Mouse (Mus musculus): ENCODE measurements around the gene Prpf8.

Prpf8 gene

DNA sequence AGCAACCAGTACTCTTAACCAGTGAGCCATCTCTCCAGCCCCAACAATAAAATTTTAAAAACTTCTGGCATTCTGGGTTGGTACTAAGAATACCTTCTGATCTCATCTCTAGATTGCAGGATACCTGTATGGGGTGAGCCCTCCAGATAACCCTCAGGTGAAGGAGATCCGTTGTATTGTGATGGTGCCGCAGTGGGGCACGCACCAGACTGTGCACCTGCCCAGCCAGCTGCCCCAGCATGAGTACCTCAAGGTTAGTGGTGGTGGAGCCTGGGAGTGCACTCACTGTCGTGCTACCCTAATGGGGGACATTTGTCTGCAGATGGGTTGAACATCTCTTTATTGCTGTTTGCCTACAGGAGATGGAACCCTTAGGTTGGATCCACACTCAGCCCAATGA lies 21.5 kb downstream of the Prpf8 start:
- no peak for DNase-seq (ENCODE audit: low spot score)

DNA sequence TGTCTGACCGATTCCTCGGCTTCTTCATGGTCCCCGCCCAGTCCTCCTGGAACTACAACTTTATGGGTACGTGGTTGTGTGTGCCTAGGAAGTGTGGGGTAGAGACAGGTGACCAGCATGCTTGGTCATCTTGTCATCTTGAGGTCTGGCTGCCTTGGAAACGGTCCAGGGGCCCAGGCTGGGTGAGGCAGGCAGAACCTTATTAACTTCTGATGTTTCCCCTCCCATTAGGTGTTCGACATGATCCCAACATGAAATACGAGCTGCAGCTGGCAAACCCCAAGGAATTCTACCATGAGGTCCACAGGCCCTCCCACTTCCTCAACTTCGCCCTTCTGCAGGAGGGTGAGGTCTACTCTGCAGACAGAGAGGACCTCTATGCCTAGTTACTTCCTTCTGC lies 22.3 kb downstream of the Prpf8 start:
- no peak for DNase-seq (ENCODE audit: low spot score)

DNA sequence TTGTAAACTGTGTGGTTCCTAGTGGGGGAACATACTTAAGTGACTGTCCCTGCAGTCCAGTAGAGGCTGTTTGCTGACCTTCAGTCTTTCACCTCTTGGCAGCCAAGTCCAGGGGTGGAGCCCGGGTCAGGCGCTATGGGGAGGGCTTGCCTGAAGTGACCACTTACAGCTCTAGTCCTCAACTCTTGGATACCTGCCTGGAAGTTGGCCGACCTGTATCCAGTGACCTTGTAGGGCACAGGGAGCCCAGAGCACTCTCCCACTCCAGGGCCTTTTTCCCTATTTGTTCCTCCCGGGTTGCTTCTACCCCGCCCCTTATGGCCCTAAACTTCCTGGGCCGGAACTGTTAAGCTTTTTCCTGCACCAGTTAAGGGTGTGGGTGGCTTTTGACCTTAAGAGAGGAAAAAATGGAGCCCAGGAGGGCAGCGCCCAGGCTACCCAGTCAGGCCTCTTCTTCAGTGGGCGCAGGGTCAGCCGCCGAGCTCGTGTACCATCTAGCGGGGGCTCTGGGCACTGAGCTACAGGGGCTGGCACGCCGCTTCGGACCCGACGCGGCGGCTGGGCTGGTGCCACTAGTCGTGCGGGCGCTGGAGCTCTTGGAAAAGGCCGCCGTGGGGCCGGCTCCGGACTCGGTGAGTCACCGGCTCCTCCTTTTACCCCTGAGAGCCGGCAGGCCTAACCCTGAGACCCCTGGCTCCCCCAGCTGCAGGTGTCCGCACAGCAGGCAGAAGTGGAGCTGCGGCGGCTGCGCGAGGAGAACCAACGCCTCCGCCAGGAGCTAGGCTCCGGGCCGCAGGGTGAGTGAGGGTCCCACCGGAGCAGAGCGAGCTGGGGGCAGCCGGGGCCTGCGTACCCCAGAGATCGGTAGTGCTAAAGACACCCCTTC lies 23.4 kb downstream of the Prpf8 start, which contains the start of gene Rilp:
TSS of gene Rilp (plus strand) at position 354 of the 886 bp plus-strand sequence.
- DNase-seq (ENCODE audit: low spot score) = peak; percentile 87

DNA sequence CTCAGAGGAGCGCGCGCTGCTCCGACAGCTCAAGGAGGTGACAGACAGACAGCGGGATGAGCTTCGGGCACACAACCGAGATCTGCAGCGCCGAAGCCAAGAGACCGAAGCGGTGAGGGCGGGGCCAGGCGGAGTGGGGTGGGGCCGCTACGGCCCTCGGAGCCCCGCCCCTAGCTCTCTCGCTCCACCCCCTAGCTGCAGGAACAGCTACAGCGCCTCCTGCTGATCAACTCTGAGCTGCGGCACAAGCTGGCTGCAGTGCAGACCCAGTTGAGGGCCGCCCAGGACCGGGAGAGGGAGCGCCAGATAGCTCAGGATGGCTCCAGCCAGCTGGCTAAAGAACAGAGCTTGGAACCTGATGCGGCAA lies 24.0 kb downstream of the Prpf8 start:
- peak; percentile 91 for DNase-seq (ENCODE audit: low spot score)

DNA sequence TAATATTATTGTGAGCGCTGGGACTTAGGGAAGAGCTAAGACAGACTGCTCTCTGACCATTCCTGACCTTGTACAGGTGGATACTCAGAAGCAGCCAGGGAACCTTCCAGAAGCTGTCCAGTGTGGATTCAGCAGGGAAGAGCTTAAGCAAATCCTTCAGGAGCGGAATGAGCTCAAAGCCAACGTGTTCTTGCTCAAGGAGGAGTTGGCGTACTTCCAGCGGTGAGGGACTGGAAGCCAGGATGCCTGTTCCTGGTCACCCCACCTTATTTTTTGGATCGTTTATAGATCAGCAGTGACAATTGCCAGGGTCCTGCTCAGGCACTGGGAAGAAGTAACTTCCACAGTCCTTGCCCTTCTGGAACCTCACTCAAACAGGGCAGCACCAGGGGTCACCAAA lies 24.6 kb downstream of the Prpf8 start:
- no peak for DNase-seq (ENCODE audit: low spot score)

DNA sequence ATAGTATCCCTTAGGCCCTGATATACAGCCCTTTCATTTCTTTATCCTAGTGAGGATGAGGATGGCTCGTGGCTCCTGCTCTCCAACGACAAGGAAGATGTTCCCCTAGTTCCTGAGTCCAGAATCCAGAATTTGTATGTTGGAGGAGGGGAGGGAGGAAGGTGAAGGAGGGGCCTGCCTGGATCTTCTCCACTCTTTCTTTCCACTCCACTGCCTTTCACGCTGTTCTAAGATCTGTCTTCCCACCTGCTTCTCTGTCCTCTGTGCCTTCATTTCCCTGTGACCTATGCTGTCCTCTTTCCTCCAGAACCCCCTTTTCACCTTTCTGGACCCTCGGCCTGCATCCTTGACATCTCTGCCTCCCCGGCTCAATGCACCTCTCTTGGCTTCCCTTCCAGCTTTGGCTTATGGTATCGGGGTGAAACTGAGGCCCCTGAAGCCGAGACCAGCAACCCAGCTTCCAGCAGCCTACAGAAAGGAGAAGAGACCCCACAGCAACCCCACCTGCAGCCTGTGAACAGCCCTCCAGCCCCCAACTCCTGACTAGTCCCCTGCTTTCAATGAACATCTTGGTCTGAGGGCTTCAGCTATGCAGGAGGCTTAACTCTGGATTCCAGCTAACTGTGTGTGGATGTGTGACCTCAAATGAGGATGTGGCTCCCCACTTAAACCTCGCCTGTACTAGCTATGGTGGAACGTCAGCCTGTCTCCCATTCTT lies 25.8 kb downstream of the Prpf8 start:
- no peak for DNase-seq (ENCODE audit: low spot score)

DNA sequence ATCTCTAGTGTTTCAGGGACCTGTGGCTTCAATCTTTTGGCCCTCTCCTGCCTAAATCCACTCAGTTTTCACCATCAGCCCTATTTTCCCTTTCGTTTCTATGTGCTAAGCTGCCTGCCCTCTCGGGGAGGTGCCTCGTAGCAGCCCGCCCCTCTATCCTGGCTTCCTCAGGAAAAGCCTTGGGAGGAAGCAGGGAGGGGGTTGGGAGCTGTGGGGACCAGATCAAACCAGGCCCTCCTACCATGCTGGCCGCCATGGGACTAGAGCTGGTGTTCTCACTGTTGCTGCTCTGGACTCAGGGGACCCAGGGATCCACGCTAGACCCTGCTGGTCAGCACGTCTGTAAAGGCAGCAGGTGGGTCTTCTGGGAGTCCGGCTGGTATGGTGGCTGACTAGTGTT lies 26.7 kb downstream of the Prpf8 start, which contains the start of gene Scarf1:
TSS of gene Scarf1 (plus strand) at position 205 of the 400 bp plus-strand sequence.
- DNase-seq (ENCODE audit: low spot score) = no peak

DNA sequence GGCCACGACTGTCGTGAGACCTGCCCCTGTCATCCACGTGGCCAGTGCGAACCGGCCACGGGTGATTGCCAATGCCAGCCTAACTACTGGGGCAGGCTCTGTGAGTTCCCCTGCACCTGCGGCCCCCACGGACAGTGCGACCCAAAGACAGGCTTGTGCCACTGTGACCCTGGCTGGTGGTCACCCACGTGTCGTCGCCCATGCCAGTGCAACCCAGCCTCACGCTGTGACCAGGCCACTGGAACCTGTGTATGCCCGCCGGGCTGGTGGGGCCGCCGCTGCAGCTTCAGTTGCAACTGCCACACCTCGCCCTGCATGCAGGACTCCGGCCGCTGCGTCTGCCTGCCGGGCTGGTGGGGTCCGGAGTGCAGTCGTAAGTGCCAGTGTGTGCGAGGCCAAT lies 28.6 kb downstream of the Prpf8 start:
- no peak for DNase-seq (ENCODE audit: low spot score)

DNA sequence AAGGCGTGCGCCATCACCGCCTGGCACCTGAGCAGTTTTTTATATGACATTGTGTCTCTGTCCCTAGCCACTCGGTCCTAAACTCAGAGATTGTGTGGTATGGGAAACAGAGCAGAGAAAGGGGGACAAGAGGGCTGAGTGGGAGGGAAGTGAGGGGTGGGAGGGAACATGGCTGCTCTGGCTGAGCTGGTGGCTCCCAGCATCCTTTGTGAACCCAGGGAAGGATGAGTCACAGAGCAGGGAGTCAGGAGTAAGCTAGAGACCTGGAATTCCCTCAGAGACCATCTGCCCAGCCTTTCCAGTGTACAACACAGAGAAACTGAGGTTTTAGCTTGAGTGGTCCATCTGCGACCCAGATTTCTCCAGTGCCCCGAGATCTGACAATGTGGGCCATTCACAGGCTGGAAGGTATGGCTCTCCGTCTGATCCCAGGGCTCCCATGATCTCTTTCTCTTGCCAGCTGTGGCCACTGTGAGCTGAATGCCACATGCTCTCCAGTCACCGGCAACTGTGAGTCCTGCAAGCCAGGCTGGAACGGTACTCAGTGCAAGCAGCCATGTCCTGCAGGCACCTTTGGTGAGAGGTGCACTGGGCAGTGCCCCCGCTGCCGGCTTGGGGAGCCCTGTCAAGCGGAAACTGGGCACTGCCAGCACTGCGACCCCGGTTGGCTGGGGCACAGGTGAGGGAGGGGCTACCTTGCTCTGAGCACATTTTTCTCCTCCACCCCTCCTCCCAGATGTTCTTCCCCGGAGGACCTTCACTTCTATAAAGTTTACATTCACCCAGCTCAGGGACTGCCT lies 33.4 kb downstream of the Prpf8 start:
- no peak for DNase-seq (ENCODE audit: low spot score)

DNA sequence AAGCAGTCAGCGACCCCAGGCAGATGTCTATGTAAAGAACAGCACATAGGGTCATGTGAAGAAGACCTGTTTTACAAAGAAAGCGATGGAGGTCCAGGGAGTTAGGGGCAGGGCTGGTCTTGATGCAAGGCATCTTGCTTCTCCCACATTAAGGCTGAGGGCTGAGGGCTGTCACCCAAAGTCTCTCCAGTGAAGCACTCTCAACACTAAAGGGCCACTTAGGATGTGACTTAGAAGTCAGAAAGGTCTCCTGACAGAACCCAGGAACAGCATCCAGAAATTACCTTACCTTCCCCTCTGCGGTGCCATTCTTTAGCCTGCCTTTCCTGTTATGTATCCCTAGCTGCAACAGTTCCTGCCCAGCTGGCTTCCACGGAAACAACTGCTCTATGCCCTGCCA lies 35.0 kb downstream of the Prpf8 start:
- no peak for DNase-seq (ENCODE audit: low spot score)

DNA sequence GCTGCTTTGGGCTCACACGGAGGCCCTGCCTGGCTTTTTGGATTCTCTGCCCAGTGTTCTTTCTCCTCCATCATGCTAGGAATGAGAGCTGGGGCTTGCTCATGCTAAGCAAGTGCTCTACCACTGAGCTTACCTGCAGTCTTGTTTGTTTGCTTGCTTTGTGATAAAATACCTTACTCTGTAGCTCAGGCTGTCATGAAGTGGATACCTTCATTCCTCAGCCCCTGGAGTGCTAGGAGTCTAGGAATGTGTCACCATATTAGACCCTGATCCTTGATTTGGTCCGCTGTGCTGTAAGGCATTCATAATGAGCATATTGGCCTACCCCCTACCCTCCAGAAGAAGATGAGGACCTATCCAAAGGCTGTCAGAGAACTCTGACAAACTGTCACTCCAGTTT lies 36.2 kb downstream of the Prpf8 start:
- no peak for DNase-seq (ENCODE audit: low spot score)

DNA sequence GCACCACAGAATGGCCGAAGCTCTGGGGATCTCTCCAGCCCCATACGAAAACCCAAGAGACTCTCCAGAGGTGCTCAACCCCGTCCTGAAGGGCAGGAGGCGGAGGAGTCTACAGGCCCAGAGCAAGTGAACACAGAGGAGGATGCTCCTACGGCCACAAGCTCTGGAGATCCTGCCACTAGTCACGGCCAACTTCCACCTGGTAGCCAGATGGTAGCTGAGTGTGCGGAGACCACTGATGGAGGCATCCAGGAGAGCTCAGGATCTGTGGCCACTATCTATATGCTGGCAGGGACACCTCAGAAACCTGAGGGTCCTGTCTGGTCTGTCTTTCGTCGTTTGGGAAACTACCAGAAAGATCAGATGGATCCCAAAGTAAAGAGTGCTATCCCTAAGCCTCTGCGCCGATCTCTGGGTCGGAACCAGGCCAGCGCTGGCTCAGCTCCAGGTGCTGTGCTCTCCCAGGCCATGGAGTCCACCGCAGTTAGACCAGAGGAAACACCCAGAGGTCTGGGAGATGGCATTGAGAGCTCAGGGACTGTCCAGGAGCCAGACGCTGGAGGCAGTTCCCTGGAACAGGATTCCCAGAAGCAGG lies 39.0 kb downstream of the Prpf8 start:
- no peak for DNase-seq (ENCODE audit: low spot score)

DNA sequence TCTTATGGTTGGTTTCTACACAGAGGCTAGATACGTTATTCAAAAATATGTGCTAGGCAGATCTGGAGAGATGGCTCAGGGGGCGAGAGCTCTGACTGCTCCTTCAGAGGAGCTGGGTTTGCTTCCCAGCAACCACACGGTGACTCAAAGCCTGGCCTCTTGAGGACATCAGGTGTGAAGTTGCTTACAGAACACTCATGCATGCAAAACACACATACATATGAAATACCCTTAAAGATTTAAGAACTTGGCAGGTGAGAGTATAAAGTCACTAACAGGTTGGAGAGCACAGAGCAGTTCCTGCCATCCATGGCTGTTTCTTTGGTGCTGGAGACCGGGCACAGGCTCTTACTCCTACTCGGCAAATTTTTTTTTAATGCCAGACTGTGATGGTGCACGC lies 40.3 kb downstream of the Prpf8 start:
- DNase-seq (ENCODE audit: low spot score) = no peak

DNA sequence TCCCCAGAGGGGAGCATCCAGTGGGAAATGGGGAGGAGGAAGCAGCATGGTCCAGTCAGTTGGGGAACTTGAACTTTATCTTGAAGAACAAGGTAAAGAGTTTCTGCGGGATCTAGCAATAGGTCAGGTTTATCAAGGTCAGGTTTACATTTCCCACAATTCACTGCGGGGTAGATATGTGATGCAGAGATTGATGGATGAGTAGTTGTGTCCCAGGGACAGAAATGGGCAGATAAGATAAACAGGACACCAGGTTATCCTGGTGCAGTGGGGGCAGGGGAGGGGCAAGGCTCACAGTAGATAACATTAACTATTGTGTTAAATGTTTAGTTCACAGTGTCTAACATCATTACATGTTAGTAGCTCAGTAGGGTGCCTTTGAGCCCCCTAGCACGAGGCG lies 43.2 kb downstream of the Prpf8 start:
- no peak for DNase-seq (ENCODE audit: low spot score)

DNA sequence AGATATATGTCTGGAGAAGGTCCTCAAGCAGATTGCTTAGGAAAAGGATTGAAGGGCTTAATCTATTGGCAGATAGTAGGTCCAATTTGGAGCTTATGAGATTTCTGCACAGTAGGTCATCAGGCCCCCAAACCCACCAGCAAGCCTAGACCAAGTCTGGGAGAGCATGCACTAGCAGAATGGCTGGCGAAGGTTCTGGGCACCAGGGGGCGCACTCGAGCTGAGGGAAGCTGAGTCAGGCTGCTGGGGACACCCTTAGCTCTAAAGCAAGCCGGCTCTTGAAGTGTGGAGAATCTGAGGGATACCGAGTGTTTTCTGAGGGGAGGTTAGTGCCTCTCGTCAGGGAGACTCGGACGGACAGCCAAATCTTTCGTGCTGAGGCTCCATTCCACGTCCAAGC lies 43.7 kb downstream of the Prpf8 start:
- peak; percentile 90 for DNase-seq (ENCODE audit: low spot score)

DNA sequence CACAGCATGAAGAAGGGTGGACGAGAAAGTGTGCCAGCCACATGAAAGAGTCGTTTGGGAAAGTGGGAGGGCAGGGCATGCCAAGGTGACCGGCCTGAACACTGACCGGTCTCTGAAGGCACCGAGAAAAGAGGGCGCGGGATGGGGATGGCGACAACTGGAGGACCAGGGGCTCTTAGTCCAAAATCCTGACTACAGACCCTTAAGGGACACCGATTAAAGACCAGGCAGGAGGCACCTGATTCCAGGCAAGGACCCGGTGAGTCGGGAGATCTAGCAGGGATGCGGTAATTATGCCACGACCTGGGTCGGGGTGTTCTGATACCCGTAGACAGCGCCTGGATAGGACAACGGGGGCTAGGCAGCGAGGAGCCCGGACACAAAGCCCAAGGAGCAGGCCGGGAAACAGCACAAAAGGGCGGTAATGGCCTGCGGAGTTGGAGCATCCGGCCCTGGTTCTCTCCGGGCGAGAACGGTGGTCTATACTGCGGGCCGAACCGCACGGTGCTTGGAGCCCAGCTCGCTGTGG lies 44.3 kb downstream of the Prpf8 start:
- no peak for DNase-seq (ENCODE audit: low spot score)

DNA sequence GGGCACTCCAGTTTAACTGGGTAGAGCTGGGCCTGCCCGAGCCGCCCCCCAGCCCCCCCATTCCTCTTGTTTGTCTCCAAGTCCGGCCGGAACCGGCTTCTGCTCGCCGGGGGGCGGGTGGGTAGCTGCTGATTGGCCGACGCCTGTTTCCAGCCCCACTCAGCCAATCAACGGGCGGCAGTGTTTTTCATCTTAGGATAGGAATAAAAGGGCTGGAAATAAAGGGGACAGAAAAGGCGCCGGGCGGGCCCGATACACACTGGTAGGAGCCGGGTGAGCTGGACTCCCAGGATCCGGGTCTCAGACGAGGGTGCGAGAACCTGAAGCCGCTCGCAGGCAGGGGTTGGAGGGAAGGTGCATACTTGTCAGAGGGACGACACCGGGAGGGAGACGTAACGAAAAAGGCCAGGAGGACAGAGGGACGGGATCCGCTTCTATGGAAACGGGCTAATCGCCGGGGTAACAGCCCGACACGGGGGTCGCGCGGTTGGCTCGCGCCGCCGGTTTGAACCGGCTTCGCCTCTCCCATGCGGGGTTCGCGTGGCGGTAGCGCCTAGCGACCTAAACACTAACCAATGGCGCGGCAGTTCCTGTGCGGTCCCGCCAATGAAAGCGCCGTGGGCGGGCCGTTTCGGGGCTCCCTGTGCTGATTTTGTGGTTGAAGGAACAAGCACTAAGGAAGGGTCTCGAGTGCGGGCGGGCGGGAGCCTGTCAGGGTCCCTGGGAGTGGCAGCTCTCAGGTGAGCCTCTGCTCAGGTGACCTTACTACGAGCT lies 45.0 kb downstream of the Prpf8 start, which contains the start of gene Slc43a2:
TSS of gene Slc43a2 (plus strand) at position 226 of the 774 bp plus-strand sequence.
- DNase-seq (ENCODE audit: low spot score) = peak; percentile 98

DNA sequence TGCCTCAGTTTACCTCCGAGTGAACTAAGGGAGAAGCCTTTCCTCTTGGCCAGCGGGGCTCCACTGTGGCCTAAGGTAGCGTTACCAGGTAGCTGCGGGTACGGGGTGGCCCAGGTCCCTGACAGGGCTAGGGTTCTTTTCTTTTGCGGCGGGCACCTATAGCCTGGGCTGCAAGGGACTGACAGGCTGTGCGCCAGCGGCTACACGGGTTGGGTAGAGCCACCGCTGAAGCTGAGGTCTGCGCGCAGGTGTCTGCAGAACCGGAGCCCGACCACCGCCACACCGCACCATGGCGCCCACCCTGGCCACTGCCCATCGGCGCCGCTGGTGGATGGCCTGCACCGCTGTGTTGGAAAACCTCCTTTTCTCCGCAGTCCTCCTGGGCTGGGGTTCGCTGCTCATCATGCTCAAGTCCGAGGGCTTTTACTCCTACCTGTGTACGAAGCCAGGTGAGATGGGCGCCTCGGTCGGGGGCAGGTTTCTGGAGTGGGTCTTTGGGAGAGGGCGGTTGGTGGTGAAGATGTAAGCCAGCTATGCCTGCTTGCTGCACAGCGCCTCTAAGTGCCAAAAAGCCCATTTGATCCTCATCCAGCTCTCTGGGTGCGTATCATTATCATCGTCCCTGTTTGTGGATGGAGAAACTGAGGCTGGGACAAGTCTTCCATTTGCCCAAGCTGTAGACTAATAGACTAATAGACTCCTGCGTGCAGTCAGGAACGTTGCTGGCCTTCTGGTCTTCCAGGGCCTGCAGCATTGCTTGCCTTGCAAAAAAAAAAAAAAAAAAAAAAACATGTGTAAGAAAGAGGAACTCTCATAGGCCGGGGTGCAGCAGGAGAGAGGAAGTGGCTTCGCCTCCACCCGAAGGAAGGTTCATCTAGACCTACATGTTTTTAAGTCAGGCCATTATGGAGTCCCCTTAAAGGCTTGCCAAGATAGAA lies 46.0 kb downstream of the Prpf8 start:
- DNase-seq (ENCODE audit: low spot score) = no peak

DNA sequence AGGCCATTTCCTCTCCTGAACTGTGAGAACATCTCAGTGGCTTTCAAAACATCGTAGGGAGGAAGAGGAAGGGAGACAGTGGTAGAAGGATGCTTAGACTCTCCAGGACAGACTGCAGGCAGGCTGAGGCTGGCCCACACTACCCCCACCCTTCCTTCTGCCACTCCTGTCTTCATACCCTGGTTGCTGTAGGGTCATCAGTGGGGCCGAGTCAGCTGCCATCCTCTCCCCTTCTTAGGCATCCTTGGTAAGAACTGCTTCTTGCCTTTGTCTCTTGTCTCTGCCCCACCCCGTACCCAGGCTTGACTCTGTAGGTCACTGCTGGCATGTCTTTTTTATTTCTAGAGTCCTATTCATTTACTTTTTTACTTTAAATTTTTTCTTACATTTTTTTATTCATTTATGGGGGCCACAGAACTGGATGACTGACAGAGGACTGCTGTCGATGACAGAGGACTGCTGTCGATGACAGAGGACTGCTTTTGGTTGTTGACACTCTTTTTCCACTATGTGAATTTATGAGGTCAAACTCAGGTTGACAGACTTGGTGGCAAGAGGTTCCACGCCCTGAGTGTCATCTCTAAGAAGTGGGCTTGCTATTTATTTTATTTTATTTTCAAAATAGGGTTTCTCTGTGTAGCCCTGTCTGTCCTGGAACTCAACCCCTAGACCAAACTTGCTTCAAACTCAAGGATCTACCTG lies 46.8 kb downstream of the Prpf8 start:
- DNase-seq (ENCODE audit: low spot score) = no peak

Data from yolk sac, embryonic 10.5 days (tissue).